Mouse (Mus musculus): ENCODE measurements around the gene Gsdmc4. TPM values are rescaled to one million over a fixed set of nuclear protein-coding genes. Genes with fewer than 3 reads are reported as not detected.
"Not testable (repeated sequence)": the region's sequence is repeated elsewhere in the genome, so short reads cannot be mapped to it uniquely, and the experiment has no call there.

Gsdmc4 gene
- polyA plus RNA-seq, 1 experiment: not detected

DNA sequence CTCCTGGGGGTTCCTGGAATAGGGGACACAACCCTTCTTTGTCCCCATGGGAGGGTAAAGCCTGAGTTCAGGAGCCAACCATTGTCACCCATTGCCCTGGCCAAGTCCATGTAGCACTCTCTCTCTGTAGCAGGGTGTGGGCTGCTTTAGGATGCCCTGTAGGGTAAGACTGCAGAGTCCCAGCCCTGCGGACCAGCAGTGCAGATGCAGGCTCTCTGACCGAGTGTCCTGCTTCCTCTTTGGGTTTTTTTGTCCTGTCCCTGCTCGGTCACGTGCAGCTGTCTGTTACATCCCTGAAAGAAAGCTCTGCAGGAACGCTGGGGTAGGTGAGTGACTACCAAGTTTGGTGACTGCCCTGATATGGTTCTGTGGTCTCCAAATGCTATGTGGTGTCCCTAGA, 23.7 kb downstream of the Gsdmc4 start:
- not testable (repeated sequence) for H3K4me1 ChIP-seq (ENCODE audit: control insufficient read depth, insufficient read depth, insufficient read length, low read length); H3K4me3 ChIP-seq (ENCODE audit: insufficient read depth, low read depth, low read length); H3K27ac ChIP-seq (replicated peaks; ENCODE audit: low read depth, low read length)

DNA sequence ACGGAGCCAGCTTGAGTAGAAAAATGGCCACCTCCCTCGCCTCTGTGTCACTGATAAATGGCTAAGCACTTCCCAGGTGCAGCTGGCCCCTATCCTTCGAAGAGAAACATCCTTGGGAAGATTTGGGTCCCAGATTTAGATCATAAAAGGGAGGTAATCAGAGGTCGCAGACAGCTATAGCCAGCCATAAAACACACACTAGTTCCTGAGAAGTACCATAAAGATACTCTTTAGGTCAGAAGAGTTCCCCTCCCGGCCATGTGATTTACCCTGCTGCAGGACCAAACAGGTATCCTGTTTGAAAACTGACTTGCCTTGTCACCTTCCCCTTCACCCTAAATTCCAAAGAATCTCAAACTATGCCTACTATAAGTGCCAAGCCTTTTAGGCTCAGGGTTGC, 24.1 kb downstream of the Gsdmc4 start:
- not testable (repeated sequence) for H3K4me1 ChIP-seq (ENCODE audit: control insufficient read depth, insufficient read depth, insufficient read length, low read length); H3K27ac ChIP-seq (replicated peaks; ENCODE audit: low read depth, low read length); H3K4me3 ChIP-seq (ENCODE audit: insufficient read depth, low read depth, low read length)

DNA sequence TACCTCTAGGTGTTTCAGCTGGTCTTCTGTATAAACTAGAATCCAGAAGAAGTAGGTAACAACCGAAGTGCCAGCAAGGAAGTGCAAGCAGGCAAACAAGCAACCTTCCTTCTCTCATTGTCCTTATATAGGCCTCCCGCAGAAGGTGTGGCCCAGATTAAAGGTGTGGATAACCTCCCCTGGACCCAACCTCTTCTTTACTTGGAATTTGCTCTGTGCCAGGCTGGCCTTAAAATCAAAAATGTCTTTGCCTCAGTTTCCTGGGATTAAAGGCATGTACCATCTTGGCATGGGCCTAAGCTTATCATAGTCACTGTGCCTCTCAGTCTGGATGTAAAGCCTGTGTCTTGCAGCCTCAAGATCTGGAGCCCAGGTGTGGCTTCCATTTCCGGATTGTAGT, 33.6 kb downstream of the Gsdmc4 start, which contains the start of gene Gsdmc3:
TSS of gene Gsdmc3 (minus strand) at position 101 of the 400 bp plus-strand sequence.
- H3K4me3 ChIP-seq (ENCODE audit: insufficient read depth, low read depth, low read length); H3K4me1 ChIP-seq (ENCODE audit: control insufficient read depth, insufficient read depth, insufficient read length, low read length); H3K27ac ChIP-seq (replicated peaks; ENCODE audit: low read depth, low read length): not testable (repeated sequence)

GRCm38 (mm10) chr15:63876160-63876559, 35.9 kb downstream of the Gsdmc4 start:
- not testable (repeated sequence) for H3K27ac ChIP-seq (replicated peaks; ENCODE audit: low read depth, low read length); H3K4me1 ChIP-seq (ENCODE audit: control insufficient read depth, insufficient read depth, insufficient read length, low read length); H3K4me3 ChIP-seq (ENCODE audit: insufficient read depth, low read depth, low read length)

- not testable (repeated sequence) for H3K27ac ChIP-seq (replicated peaks; ENCODE audit: low read depth, low read length); H3K4me3 ChIP-seq (ENCODE audit: insufficient read depth, low read depth, low read length); H3K4me1 ChIP-seq (ENCODE audit: control insufficient read depth, insufficient read depth, insufficient read length, low read length)
Observed at GRCm38 (mm10) chr15:63861965-63862364, 50.1 kb downstream of the Gsdmc4 start.

Other genes starting within 250 kb of the Gsdmc4 start
- gene Gsdmc2, start 67.1 kb downstream of the Gsdmc4 start, polyA plus RNA-seq (2012; ENCODE audit: insufficient read depth, insufficient read length, missing spikeins): not detected in 2 replicates
- gene Gsdmc3, start 33.7 kb downstream of the Gsdmc4 start, polyA plus RNA-seq (2012; ENCODE audit: insufficient read depth, insufficient read length, missing spikeins): not detected in 2 replicates
- 29.7 and 30.2 TPM in 2 replicates for gene Fam49b, start 148.2 kb upstream of the Gsdmc4 start, polyA plus RNA-seq (2012; ENCODE audit: insufficient read depth, insufficient read length, missing spikeins)

Measured in brown adipose tissue, adult 24 weeks (tissue).